Mouse (Mus musculus) v-Abl transformed pro-B cells (cell line): ENCODE measurements around the gene Kcnmb3.

Experiments used
- in situ Hi-C, 2 experiments: fragments of 400-800 bp; cut with MboI; formaldehyde crosslinking; loops; one replicate each; pipeline ENCODE4 v1.15.1; 2025; ENCODE audit not compliant: unreplicated experiment in 2 of 2

The Kcnmb3 gene

GRCm38 (mm10) chr3:32492097-32493090, at the start of gene Kcnmb3:
Gene Kcnmb3, minus strand, starts transcription at chr3:32492231.
- in situ Hi-C loops, result loop anchor here in 1 of 2 experiments (25.0 kb wide), 1 partner anchor 705 kb away; no protein-coding TSS in a partner anchor

GRCm38 (mm10) chr3:32538091-32538490, 46.1 kb upstream of the Kcnmb3 start:
- in situ Hi-C loops, result no loop called here

- in situ Hi-C loops, result no loop called here
Observed at GRCm38 (mm10) chr3:32537556-32537955, 45.5 kb upstream of the Kcnmb3 start.

- in situ Hi-C loops, result no loop called here
Observed at GRCm38 (mm10) chr3:32535692-32536091, 43.7 kb upstream of the Kcnmb3 start.

DNA sequence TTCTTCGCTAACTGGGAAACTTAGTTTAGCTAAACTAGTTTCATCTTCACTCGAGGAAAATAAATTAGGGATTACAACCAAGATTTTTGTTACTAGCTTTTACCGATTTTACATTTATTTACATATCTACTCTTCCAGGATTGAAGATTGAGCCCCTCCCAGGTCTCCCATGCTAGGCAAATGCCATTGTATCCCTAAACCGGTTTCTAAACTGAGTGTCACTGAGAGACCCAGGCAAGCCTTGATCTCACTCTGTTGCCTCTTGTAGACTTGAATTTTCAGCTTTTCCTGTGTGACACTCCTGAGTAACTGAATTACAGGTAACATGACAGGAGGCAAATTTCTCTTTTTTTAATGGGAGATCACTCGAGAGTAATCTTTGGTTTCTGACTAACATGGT, 38.0 kb upstream of the Kcnmb3 start:
- in situ Hi-C loops, result no loop called here

DNA sequence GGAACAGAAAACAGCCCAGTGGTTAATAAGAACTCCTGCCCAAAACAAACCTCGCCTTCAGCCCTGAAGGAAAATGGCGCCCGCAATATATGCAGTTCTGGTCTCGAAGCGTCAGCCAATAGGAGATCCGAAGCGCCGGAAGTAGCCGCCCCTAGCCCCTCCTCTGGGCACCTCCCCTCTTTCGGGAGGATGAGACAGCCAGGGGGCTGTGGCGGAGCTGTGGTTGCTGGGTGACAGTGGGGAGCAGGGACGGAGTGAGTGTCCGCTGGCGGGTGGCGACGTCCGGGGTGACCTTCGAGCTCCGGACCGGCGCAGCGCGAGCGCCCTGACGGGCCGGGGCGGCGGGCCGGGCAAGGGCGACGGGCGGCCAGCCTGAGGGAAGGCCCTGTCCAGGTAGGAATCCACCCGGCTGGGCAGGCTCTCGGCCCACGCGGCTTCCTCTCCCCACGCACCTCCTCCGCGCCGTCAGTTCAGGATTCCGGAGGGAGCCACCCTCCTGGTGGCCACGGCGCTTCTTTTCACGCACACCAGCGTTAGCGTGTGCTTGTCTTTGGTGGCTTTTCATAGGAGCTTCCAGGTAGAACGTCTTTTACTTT, 37.4 kb upstream of the Kcnmb3 start, which contains the start of gene Mfn1:
Gene Mfn1 (plus strand): TSS at position 163 of the 596 bp plus-strand sequence.
- in situ Hi-C loops, result no loop called here

- in situ Hi-C loops, result no loop called here
Observed at GRCm38 (mm10) chr3:32527181-32527580, 35.1 kb upstream of the Kcnmb3 start.

DNA sequence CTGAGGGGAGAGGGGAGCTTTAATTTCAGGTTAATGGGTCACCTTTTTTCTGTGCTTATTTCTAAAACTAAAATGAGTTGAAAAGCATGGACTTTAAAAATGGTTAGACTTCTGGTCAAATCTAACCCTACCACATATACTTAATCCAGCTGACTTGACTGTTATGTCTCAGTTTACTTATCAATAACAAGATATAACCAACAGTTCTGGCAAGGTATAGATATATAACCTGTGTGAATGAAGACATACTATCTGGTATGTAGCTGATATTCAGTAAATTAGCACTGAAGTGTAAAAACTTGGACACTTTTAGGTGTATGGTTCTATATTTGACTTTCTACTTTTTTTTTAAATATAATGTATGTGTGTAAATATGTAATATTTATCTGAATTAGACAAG, 21.5 kb upstream of the Kcnmb3 start:
- in situ Hi-C loops, result loop anchor here (5.0 to 25.0 kb wide), 4 partner anchors 184 to 1901 kb away; partner anchors contain the start of genes Cldn11 (in 2 of the 2), Mynn (in 1 of the 2) and Ttc14 (in 1 of the 2)

DNA sequence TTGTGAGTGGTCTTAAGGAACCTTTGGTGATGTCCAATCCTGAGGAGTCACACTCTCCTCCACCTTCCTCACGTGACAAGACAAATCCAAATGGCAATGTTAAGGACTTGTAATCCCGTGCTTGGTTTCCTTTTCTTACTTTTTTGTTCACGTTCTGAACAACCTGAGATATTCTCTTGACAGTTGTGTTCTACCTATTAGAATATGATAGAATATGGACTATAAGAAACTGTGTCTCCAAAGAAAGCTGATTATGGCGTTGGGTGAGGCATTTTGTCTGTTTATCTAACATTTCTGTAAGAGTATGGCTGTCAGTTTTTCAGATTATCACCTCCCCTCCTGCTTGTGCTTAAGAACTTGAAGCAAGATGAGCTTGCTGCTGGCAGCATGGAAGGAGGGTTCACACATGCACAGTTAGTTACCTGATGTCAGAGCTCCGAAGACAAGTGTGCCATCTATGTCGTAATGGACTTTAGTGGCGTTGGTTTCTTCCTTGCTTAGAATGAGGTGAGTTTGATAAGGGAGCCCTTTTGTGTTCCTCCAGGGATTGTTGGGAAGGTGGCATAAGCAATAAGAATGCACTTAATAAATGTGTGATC, 20.8 kb upstream of the Kcnmb3 start:
- in situ Hi-C loops, result loop anchor here (5.0 to 25.0 kb wide), 4 partner anchors 185 to 1900 kb away; partner anchors contain the start of genes Cldn11 (in 2 of the 2), Mynn (in 1 of the 2) and Ttc14 (in 1 of the 2)

DNA sequence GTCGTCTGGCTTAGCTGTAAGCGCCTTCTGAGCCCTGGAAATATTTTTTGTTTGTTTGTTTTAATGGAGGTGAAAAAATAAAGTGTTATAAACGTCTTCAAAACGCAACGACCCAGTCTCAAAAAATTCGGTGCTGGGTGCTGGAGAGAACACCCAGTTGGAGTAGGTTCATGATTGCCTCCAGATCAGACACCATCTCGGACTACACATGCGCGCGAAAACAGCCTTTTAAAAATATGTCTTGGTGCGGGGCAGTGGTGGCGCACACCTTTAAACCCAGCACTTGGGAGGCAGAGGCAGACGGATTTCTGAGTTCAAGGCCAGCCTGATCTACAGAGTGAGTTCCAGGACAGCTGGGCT, 19.1 kb upstream of the Kcnmb3 start:
- in situ Hi-C loops, result loop anchor here (5.0 to 25.0 kb wide), 4 partner anchors 186 to 1899 kb away; partner anchors contain the start of genes Cldn11 (in 2 of the 2), Mynn (in 1 of the 2) and Ttc14 (in 1 of the 2)

GRCm38 (mm10) chr3:32510375-32511190, 18.6 kb upstream of the Kcnmb3 start:
- in situ Hi-C loops, result loop anchor here (5.0 to 25.0 kb wide), 4 partner anchors 187 to 1898 kb away; partner anchors contain the start of genes Cldn11 (in 2 of the 2), Mynn (in 1 of the 2) and Ttc14 (in 1 of the 2)

DNA sequence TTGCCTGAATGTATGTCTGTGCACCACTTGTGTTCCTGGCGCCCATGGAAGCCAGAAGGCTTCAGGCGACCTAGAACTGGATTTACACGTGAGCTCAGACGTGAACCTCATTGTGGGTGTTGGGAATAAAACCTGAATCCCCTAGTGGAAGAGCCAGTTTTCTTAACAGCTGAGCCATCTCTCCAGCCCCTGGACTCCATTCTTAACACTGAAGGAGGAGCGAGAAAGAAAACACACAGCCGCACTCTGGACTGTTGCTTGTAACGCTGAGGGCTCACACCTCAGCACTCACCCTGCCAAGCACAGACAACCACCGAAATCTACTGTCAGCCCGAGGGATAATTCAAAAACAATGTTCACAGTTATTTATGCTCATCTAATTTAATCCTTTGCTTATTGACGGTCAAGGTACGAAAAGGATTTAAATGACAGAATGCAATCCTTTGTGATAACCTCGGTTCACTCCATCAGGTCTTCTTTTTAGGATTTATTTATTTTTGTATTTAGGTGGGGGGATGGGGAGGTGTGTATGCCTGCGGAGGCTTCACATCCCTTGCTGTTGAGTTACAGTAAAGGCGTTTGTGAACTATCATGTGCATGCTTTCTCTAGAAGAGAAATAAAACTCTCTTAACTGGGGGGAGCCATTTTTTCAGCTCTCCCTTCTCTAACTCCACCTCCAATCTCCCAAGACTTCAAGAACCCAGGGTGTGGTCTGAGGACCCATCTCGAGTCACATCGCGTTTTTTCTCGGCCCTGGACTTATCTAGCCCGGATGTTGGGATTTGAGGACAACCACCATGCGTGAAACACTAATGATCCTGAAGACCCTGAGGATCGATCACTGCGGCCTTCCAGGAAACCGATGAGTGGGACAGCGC, 17.7 kb upstream of the Kcnmb3 start, which contains the start of gene Zfp639:
Gene Zfp639 (plus strand): TSS at position 764 of the 879 bp plus-strand sequence.
- in situ Hi-C loops, result loop anchor here (5.0 to 25.0 kb wide), 9 partner anchors 55 to 1897 kb away; partner anchors contain the start of genes Cldn11 (in 2 of the 2), Mynn (in 1 of the 2) and Ttc14 (in 1 of the 2)

DNA sequence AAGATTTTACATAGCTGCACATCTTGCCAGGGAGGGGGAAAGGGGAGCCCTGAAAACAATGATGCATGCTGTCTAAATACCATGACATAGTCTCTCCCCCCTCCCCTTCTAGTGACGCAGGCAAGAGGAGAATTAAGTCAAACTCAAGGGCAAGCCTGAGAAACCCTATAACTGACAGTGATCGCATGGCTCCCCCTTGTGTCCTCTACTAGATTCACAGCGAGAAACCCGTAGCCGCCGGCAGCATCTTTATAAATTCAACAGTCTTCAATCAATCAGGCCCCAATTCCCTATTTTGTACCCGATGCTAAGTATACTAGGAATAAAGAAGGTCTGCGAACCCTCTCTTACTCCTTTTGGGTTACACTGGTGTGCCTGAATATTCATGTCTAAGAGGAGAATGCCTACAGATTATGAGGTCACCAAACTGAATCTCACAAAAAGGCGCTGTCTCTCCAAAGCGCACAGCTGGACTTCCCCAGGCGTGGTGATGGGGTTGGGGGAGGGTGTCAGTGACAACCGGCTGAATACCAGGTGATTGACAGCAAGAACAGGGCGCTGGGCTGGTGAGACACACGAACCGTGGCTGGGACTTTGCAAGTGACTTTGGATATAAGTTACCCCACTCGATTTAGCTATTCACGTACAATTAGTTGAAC, 16.8 kb upstream of the Kcnmb3 start:
- in situ Hi-C loops, result loop anchor here (5.0 to 25.0 kb wide), 8 partner anchors 54 to 1896 kb away; partner anchors contain the start of genes Cldn11 (in 2 of the 2), Mynn (in 1 of the 2) and Ttc14 (in 1 of the 2)

DNA sequence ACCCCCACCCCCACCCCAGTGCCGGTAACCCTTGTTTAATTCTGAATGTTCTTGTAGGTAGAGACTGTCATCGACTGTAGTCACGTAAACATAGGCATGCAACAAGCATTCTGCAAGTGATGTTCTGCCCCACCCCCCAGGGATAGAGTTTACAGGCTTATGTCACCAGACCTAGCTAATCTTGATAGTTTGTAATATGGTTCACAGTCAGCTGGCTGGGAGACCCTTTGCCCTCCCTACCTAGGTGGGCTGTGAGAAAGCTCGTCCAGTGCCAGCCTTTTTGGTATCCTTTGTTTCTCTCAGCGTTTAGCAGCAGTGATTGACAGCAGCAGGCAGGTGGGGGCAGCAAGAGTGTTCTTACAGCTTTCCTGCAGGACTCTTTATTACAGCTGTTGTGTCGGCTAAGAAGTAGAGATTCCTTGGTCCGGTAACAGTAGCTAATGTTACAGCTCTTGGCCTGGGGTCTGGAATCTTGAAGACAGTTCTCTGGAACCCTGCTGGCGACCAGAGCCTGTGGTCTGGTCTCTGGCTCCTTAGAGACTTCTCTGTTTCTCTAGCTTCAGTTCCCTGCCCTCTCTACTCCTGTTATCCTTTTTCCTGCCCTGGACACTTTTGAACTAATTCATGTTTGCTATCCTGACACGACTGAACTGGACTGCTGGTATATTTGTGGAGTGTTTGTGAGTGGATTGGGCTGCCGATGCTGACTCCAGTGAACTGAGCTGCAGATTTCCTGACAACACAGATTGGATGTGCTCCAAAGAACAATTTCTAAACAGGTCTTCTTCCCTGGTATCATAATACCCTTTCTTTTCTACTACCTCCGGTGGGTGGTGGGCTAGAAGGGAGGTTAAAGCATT, 14.6 kb upstream of the Kcnmb3 start:
- in situ Hi-C loops, result loop anchor here (5.0 to 25.0 kb wide), 8 partner anchors 52 to 1894 kb away; partner anchors contain the start of genes Cldn11 (in 2 of the 2), Mynn (in 1 of the 2) and Ttc14 (in 1 of the 2)

DNA sequence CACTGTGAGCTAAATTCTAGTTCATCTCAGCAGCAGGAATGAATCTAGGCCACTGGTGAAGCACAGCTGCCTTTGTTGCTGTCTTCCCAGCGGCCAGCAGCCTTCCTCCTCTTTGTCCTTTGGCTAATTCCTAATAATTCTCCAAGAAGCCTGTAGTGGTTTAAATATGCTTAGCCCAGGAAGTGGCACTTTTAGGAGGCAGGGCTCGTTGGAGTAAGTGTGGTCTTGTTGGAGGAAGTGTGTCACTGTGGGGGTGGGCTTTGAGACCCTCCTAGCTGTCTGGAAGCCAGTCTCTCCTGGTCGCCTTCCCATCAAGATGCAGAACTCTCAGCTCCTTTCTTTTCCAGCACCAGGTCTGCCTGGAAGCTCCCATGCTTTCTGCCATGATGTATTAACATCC, 13.8 kb upstream of the Kcnmb3 start:
- in situ Hi-C loops, result loop anchor here (5.0 to 25.0 kb wide), 8 partner anchors 51 to 1894 kb away; partner anchors contain the start of genes Cldn11 (in 2 of the 2), Mynn (in 1 of the 2) and Ttc14 (in 1 of the 2)

DNA sequence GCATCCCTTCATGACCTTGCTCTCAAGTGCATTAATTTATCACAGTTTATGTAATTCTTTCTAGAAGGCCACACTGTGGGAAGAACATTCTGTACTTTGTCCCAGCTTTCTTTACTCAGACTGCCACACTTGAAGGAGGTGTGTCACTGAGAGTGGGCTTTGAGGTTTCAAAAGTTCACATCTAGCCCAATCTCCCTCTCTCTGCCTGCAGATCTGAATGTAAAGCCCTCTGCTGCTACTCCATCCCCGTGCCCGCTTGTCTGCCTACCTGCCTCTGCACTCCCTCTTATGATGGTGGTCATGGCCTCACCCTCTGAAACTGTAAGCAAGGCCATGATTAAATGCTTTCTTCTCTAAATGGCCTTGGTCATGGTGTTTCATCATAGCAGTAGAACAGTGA, 8.3 kb upstream of the Kcnmb3 start:
- in situ Hi-C loops, result loop anchor here (5.0 to 25.0 kb wide), 8 partner anchors 33 to 1888 kb away; partner anchors contain the start of genes Cldn11 (in 2 of the 2), Mynn (in 1 of the 2) and Ttc14 (in 1 of the 2)
